Mouse (Mus musculus): ENCODE measurements around the gene Cmtr1.
"Not testable (repeated sequence)": the region's sequence is repeated elsewhere in the genome, so short reads cannot be mapped to it uniquely, and the experiment has no call there.

Cmtr1 gene

DNA sequence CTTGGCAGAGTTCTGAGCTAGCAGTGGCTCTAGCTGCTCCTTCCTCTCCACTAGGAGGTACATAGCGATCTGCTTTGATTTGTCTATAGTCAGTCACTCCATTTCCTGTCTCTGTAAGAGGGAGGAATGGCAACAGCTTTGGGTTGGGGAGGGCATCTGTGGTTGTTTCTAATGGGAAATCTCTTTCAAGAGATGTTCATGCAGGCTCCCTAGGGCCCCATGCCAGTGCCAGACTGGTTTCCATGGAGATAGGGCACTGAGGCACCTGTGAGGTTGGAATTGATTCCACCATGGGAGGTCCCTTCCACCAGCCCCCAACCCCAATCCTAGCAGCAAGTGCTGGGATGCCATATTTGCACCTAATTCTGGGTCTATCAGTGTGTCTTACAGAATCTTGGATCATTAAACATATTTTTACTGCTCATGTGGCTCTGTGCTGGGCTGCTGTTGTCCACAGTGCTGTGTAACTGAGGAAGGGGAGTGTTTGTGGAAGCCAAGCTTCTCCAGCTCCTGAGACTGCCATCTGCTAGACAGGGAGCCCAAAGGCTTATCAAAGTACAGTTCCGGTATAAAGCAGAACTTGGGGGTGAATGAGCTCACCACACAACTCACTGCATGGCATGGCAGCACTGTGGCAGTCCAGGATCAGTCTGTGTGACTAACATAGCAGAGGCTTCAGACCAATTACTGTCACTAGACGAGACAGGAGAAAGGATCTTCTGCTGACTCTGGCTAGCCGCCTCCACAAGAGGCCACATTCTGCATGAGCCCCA, 42.7 kb downstream of the Cmtr1 start:
- in situ Hi-C loops (cut with MboI, MseI) = no loop called here

DNA sequence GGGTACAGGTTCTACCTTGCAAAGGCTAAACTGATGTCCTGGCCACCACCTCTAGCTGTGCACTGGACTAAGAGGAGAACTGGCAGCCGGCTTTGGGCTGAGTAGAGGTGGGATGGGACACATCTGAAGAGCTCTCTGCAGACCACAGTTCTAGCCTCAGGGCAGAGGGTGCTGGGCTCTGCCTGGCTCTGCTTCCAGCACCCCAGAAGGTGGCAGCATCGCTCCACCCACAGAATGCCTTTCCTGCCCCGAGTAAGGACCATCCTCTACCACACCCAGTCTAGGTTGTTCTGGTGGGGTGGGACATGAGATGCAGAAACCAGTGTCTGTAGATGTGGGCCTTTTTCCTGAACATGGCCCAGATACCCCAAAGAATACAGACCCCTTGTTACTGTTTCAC, 44.4 kb downstream of the Cmtr1 start:
- in situ Hi-C loops (cut with MboI, MseI) = no loop called here

GRCm38 (mm10) chr17:29705881-29706280, 45.5 kb downstream of the Cmtr1 start:
- in situ Hi-C loops (cut with MboI, MseI) = no loop called here

- in situ Hi-C loops (cut with MboI, MseI) = no loop called here
Observed at GRCm38 (mm10) chr17:29706981-29707545, 46.7 kb downstream of the Cmtr1 start.

- in situ Hi-C loops (cut with MboI, MseI) = no loop called here
Observed at GRCm38 (mm10) chr17:29708783-29709182, 48.4 kb downstream of the Cmtr1 start.

DNA sequence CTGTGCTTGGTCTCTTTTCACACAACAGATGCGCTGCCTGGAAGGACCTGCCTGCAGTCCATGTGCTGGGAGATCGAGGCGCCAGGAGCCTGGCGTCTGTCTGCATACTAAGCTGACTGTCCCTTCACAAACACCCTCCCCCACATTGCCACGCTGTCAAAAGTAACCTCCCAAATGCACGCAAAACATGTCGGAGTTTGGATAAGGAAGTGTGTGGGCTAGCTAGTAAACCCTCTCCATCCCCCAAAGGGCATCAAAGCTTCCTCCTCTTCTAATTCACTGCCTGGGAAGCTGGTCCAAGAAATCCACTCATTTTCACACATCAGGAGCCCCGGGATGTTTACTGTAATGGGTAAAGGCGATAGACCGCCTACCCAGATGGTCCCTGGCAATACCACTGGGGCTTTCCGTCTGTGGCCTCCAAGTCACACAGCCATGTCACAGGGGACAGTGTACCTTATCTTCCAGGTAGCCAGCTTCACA, 50.2 kb downstream of the Cmtr1 start:
- in situ Hi-C loops (cut with MboI, MseI) = no loop called here

GRCm38 (mm10) chr17:29711076-29711744, 50.8 kb downstream of the Cmtr1 start:
- in situ Hi-C loops (cut with MboI, MseI) = no loop called here

- in situ Hi-C loops (cut with MboI, MseI) = no loop called here
Observed at GRCm38 (mm10) chr17:29711745-29712431, 51.5 kb downstream of the Cmtr1 start.

DNA sequence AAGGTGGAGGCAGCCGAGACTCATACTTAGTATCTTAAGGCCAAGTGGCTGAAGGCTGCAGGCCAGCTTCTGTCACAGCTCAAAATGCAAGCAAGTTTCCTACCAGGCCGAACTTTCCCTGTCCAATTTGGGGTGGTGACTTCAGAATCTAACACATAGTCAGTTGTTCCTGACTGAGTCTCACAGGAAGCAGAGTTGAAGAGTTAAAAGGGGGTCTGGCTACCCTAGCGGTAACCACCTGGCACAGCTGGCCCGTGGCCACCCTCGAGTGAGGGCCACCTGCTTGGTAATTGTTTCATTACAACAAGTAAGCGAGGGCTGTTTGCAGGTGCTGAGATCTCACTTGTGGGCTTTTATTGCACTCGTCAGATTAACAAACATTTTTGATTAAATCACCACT, 52.2 kb downstream of the Cmtr1 start:
- in situ Hi-C loops (cut with MboI, MseI) = no loop called here

GRCm38 (mm10) chr17:29713734-29714133, 53.3 kb downstream of the Cmtr1 start:
- in situ Hi-C loops (cut with MboI, MseI) = not testable (repeated sequence)

DNA sequence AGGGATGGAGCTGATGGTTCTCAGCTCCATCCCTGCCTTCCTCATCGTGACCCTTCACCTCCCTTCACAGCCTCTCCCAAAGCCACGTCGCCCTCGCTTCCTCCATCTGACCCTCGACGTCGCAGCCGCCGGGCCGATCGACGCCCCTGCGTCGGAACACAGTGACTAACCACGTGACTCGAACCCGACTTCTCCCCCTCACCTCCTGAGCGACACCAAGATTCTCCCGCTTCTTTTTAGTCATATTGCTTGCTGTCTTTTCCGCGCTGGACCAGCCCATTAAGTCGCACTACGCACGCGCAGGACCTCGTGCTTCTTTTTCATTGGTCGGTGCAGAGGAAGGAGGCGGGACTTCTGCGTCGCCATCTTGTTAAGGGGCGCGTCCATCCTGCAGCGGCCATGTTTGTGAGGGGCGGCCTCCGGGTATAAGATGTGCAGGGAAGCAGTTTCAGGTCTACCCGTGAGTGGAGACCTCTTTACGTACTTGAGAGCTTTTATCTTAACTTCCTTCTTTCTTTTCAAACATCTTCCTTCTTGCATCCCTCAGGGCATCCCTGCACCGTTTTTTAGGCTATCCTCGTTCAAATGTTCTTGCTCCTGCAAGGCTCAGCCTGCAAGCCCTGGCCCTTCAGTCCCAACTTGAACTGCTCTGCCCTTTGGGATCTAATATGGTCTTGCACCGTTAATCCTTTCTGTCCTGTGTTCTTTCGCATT, 56.5 kb downstream of the Cmtr1 start, which contains the start of gene Ccdc167:
Gene Ccdc167 (minus strand): TSS at position 313 of the 714 bp plus-strand sequence.
- in situ Hi-C loops (cut with MboI, MseI) = no loop called here

GRCm38 (mm10) chr17:29718660-29719059, 58.3 kb downstream of the Cmtr1 start:
- in situ Hi-C loops (cut with MboI, MseI) = no loop called here

GRCm38 (mm10) chr17:29719628-29720575, 59.5 kb downstream of the Cmtr1 start:
- in situ Hi-C loops (cut with MboI, MseI) = no loop called here

GRCm38 (mm10) chr17:29720755-29721365, 60.5 kb downstream of the Cmtr1 start:
- in situ Hi-C loops (cut with MboI, MseI) = no loop called here

DNA sequence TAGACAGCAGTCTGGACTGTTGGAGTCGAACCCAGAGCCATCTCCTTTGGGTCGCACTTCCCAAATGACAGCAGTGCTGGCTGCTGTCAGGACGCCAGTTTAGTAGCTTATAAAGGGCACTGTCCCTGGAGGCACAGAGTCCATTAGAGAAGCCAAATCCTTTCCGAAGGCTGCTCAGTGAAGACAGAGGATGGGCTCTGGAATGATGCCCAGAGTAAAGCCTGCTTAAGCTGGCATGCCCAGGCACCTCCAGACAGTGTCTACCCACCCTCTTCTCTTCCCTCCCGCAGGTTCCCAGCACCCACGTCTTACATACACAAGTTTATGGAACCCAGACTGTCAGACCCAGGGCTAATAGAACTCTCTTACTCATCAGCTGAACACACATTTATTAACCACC, 64.2 kb downstream of the Cmtr1 start:
- in situ Hi-C loops (cut with MboI, MseI) = no loop called here

GRCm38 (mm10) chr17:29725027-29725620, 64.7 kb downstream of the Cmtr1 start:
- in situ Hi-C loops (cut with MboI, MseI) = no loop called here

DNA sequence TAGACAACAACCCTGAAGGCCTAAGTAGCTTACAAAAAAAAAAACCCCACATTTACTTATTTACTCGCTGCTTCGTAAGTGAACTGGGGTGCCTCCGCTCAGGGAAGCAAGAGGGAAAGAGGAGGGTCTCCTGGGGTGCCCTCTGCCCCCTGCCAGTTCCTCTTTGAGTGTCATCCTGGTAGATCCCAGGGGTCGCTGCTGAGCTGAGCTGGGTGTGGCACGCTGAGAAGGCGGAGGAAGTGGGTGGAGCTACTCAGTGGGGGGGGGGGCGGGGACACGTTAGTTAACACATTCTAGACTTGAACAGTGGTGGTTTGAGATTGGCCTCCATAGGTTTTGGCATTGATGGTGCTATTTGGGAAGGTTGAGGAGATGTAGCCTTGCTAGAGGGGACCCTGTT, 67.7 kb downstream of the Cmtr1 start:
- in situ Hi-C loops (cut with MboI, MseI) = no loop called here

DNA sequence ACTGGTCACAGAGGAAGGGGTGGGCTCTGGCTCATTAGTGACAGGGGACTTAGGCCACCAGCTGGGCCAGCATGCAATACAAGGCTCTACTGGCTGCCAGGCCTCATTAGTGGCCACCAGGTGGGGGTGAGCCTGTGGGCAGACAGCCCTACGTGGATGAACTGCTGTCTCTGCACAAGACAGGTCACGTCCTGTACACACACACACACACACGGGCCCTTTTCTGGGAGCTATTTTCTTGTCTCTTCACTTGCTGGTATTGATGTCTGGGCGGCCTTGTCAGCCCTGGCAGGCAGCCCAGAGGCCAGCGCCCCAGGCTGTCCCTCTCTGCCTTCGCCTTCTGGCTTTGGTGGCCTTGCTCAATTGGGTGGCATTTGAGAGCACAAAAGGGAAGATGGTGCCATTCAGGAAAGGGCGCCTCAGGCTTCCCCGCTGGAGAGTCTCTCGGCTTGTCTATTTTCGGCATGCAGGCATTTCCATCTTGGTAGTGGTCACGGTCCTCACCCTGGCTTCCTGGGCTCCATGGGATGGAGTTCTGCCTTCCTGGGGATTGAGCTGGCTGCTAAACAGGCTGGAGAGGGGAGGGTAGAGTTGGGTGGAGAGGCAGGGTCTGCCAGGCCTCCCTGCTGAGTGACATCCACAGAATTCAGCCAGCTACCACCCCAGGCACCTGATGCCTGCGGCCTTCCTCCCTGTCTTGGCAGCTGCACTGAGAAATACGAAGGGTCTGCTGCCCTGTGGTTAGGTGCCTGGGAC, 70.3 kb downstream of the Cmtr1 start:
- in situ Hi-C loops (cut with MboI, MseI) = no loop called here
